Mouse (Mus musculus): ENCODE measurements around the gene Gm45837. TPM values are rescaled to one million over a fixed set of nuclear protein-coding genes. Genes with fewer than 3 reads are reported as not detected.
A peak's percentile ranks its signal among the peaks of the same experiment; 100 is the strongest.

Gm45837 gene
- total RNA-seq, 2 experiments from 2014 or later: not detected

DNA sequence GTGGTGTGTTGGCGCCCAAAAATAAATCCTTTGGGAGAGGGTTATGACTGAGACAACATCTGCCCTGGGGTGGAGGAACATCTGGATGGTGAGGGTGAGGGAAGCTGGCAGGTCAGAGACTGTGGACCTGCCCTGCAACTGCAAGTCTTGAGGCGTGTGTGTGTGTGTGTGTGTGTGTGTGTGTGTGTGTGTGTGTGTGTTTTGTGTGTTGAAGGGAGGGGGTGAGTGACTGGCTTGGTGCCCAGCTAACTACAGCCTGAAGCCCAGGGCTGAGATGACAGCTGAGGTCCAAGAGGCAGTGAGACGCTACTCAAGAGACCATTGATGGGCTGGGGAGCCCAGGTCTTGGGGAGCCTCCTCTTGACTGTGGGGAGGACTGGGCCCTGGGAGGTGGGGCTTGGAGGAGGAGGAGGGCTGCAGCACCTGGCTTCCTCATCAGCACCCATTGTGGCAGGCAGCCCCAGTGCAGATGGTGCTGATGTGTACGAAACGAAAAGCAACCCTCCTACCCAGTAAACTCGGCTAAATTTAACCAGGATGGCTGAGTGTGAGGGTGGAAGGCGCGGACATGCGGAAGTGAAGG lies 71.9 kb downstream of the Gm45837 start:
- intact Hi-C loops (cut with DNase I): no loop called here
- no peak for DNase-seq (ENCODE audit: low spot score)

DNA sequence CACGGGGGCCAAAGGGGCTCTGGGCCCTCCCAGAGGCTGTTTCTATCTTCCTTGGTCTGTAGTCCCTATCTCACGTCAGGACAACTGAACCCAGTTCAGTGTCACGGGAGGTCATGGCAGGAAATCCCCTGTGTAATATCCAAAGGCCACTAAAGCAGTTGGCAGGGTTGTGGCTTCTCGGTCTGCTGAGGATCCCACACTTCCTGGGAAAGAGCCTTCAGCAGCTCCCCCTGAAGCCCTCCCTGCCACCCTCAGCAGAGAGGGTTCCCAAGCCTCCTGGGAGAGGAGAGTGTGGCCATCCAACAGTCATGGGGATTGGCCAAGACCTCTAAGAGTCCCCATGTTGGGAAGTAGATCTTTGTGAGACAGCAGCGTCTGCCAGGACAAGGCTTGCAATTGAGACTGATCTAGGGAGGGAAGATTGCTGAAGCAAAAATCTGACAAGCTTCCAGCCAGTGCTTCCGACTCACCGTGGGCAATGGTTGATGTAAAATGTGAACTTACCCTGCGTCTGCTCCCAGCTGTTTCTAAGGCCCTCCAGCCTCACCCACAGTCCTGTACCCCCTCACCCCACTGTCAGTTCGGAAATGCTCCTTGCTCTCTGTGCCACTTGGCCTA lies 72.9 kb downstream of the Gm45837 start:
- DNase-seq (ENCODE audit: low spot score): no peak
- intact Hi-C loops (cut with DNase I): no loop called here

DNA sequence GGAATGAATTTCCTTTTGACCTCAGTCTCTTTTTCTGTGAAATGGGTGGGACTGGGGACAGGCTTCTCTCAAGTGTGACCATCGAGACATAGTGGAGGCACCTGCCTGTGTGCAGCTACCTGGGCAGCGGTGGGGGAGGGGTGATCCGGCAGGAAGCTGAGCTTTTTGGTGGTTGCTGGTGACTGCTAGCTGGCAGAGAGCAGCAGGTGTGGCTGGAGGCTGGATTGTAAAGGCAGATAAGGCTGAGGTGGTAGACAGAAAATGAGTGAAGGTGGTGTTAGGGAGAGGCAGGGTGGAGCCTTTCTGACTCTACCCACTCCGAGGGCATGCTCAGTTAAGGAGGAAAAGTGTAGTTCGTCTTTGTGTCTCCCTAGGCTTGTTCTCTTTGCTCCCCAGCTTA lies 76.4 kb downstream of the Gm45837 start:
- intact Hi-C loops (cut with DNase I): no loop called here
- no peak for DNase-seq (ENCODE audit: low spot score)

DNA sequence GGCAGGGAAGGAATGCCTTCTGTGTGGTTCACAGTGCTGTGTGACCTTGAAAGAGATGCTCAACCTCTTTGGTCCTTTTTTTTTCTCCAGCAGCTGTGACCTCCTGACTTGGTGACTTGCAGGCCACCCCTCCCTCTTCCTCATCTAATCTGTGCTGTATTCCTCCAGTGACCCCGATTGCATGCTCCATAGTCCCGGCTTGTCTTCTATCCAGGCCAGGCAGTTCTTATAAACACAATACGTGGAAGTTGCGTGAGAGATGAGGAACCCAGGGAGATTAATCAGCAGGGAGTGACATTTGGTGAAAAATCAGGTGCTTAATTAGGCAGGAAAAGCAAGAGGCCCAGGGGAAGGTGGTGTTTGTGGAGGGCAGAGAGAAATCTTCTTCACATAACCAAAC lies 80.3 kb downstream of the Gm45837 start:
- intact Hi-C loops (cut with DNase I): no loop called here
- DNase-seq (ENCODE audit: low spot score): no peak

DNA sequence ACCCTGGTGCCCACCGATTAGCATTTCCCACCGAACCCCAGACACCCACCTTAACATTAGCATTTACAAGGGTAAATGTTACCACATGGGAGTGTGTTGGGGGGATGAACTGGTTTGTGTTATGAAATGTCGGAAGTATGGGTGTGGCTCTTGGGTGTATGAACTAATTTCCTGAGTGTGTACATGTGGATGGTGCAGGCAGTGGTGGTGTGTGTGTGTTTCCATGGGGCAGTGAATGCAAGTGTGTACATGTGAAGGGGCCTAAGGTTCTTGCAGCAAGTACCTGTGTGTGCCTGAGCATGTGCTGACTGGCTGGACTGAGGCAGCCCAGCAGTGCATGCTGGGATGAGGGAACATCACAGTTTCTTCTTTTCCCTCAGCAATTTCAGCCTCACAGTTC lies 87.7 kb downstream of the Gm45837 start:
- intact Hi-C loops (cut with DNase I): no loop called here
- no peak for DNase-seq (ENCODE audit: low spot score)

DNA sequence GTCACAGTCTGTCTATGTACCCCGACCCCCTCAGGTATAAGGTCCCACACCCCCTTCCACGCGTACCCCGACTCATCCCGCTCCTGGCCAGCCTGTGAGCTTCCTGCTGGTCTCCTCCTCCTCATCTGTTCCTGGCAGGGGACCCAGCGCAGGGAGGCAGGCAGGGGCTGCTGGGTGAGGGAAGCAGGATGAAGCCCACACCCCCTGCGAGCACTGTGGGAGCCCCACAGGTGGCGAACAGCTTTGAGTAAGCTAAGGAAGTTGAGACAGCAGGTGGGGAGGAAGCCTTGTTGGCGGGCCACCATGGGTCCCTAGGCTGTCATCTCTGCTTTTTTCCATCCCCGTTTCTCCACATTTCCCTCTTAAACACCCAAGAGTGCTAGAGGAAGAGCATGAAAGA lies 88.6 kb downstream of the Gm45837 start:
- no peak for DNase-seq (ENCODE audit: low spot score)
- intact Hi-C loops (cut with DNase I): no loop called here

DNA sequence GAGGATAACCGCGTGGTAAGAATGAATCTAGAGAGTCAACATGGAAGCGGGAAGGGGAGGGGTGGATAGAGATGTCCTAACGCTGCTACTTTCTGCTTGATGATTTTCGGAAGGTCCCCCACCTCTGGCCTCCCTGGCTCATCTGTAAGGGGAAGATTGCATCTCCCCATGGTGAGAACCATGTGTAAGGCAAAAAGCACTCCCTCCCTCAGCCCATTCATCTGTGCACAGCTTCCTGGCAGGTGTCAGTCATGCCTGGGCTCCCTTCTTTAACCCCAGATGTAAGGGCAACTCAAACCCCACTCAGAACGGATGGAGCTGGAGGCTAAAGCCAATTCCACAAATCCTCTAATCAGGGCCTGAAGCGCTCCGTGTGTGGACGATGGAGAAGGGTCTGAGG lies 89.0 kb downstream of the Gm45837 start:
- no peak for DNase-seq (ENCODE audit: low spot score)
- intact Hi-C loops (cut with DNase I): no loop called here

DNA sequence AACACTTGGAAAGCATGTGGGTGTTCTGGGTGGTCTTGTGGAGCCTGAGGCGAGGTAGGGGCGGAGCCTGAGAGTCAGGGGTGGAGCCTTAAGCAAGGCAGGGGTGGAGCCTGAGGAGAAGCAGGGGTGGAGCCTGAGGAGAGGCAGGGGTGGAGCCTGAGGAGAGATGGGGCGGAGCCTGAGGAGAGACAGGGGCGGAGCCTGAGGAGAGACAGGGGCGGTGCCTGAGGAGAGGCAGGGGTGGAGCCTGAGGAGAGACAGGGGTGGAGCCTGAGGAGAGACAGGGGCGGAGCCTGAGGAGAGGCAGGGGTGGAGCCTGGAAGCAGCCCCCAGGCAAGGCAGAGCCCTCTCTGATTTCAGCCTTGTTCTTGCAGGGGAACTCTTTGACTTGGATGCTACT lies 90.5 kb downstream of the Gm45837 start:
- intact Hi-C loops (cut with DNase I): no loop called here
- DNase-seq (ENCODE audit: low spot score): no peak

DNA sequence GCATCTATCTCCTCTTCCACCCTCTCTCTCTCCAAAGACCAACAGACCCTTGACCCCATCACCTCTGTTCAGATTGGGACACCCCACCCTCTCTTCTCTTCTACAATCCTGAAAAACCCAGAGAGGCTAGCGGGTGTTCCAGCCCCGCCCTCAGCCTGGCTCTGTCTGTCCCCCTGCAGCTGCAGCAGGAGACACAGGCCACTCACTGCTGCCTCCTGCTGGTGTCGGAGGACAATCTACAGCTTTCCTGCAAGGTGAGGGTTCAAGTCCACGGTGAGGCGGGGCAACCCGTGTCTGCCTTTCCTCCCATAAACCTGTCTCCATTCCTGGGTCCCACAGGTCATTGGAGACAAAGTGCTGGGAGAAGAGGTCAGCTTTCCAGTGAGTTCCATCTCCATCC lies 91.0 kb downstream of the Gm45837 start:
- DNase-seq (ENCODE audit: low spot score): no peak

DNA sequence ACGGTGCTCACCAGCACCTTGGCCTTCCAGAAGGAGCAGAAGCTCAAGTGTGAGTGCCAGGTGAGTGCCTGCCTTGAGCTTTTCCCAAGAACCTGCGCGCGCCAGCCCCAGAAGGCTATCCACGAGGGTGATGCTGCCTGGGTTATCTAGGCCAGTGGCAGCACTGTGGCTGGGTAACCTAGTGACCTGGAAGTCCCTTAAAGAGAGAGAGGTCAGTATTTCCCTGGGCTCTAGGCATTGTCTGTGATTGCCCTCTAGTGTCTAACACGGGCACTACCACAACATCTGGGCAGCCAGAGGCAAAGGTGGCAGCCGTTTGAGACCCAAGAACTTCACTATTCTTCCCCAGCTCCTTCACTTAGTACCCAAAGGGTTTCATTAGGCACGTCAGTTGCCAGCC lies 92.7 kb downstream of the Gm45837 start:
- intact Hi-C loops (cut with DNase I): loop anchor here (1.0 to 2.0 kb wide), 2 partner anchors 37 to 53 kb away; no protein-coding TSS in a partner anchor
- peak; percentile 47 for DNase-seq (ENCODE audit: low spot score)

More for the DNA sequence above, 91.0 kb downstream of the Gm45837 start:
- intact Hi-C loops (cut with DNase I): loop anchor here (2.0 kb wide), 1 partner anchor 39 kb away; no protein-coding TSS in a partner anchor

DNA sequence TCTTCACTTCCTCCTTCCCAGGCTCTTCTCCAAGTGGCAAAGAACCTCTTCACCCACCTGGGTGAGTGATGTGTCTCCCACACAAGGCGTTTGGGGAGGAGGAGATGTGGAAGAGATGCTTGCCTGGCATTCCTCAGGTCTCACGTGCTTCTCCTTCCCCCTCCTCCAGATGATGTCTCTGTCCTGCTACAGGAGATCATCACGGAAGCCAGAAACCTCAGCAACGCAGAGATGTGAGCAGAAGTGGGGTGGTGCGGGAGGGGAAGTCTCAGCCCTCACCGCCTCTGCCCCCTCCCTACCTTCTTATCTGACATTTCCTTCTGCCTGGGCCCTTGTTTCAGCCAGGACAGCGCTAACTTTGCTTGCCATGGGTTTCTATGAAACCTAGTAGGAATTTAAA lies 93.1 kb downstream of the Gm45837 start:
- intact Hi-C loops (cut with DNase I): loop anchor here (1.0 to 2.0 kb wide), 2 partner anchors 37 to 54 kb away; no protein-coding TSS in a partner anchor
- no peak for DNase-seq (ENCODE audit: low spot score)

DNA sequence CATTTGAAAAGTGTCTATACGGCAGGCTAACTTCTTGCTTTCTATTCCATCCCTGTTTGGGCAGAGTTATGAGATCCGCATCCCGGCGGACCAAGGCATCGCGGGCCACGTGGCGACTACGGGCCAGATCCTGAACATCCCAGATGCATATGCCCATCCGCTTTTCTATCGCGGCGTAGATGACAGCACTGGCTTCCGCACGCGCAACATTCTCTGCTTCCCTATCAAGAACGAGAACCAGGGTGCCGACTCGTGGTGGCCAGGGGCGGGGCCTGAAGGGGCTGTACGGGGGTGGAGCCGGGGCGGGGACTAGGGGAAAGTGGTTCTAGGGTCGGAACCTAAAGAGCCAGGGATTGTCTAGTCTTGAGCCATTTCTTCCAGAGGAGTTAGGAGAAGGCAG lies 93.8 kb downstream of the Gm45837 start:
- intact Hi-C loops (cut with DNase I): no loop called here
- no peak for DNase-seq (ENCODE audit: low spot score)

DNA sequence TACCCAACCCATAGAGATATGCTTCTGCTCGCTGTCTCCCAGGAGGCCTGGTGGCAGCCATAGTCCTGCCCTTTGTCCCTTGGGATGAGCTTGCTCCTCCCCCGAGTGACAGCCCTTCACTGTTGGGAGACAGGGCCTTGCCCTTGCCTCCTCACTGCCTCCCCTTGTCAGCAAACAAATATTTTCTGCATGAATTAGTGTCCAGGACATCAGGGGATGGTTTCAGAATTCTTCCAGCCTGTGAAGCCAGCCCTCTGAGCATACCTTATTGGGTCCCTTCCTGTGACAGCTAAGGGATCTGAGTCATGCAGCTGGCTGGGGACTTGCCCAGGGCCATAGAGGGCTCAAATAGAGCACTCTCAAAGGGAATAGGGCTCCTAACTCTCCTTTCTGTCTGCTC lies 98.5 kb downstream of the Gm45837 start:
- no peak for DNase-seq (ENCODE audit: low spot score)
- intact Hi-C loops (cut with DNase I): no loop called here

DNA sequence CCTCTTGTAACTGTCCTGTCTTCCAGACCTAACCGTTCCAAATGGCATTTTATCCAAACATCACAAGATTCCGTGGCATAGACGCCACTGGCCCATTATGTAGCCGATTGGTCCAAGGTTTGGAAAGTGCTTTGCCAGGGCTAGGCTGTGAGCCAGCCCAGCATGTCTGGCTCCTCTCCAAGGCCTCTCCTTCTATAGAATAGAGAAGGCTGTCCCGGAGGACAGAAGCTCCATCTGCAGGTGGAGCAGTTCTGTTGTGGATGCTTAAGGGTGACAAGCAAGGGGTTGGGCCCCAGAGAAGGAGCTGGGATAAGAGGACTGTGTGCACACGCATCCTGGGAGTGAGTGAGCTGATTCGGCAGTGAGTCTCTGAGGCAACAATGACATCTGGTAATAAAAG lies 103.0 kb downstream of the Gm45837 start:
- intact Hi-C loops (cut with DNase I): no loop called here
- DNase-seq (ENCODE audit: low spot score): no peak

DNA sequence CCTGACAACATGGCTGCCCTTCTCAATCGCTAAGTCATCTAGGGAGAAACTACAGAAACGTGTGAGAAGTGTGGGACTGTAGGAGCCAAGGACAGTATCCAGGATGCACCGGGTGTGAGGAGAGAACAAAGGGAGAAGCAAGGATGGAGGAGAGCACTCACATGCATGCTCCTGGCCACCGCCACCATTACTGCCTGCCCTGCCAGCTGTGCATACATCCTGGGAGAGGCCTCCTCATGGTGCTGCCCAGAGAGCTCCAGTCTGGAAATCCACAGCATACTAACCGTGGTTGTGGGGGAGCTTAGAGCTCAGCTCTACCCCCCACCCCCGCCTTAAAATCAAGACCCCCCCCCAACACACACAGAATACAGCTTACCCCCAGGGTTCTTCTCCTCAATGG lies 104.1 kb downstream of the Gm45837 start:
- no peak for DNase-seq (ENCODE audit: low spot score)
- intact Hi-C loops (cut with DNase I): no loop called here

DNA sequence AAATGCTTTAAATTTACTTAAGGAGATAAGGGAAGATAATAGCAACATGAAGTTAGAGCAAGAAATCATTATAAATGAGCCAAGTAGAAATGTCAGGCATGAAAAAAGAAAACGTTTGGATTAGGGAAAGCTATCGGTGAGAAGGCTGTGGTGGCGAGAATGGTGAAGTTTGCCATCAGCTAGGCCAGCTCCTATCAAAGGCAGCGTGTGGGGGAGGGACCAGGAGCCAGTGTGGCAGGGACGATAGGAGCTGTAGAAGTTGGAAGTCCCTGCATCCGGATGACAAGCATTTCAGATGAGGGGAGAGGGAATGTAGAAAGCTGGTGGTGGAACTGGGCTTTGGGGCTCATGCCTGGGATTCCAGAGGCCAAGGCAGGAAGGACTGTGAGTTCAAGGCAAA lies 104.6 kb downstream of the Gm45837 start:
- intact Hi-C loops (cut with DNase I): no loop called here
- DNase-seq (ENCODE audit: low spot score): no peak

DNA sequence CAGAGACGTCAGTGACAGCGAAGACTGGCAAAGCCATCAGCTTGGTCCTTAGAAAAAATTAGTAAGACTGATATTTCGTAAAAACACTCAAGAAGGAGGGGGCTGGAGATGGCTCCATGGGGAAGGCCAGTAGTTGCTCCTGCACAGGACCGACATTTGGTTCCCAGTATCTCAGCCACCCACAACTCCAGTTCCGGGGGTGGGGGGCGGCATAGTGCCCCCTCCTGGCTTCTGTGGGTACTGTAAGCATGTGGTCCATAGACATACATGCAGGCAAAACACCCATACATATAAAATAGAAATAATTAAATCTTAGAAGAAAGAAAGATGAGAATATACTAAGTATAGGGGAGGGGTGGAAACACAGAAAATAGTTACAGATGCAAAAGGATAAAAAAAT lies 105.8 kb downstream of the Gm45837 start:
- intact Hi-C loops (cut with DNase I): no loop called here
- no peak for DNase-seq (ENCODE audit: low spot score)

DNA sequence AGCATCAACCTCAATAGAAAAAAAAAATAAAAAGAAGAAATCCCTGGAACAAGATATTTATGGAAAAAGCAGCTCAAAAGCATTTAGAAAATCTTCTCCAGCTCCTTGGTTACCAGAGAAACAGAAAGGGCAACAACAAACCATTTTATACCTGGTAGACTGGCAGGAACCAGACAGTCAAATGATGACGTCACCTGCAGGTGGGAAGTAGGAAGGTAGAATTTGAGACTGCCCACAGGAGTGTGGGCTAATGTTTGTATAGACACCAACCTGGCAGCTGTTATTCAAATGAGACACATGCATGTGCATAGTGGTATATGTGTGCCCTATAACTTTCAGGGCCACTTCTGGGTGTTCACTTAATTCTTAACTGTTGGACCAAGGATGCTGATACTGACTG lies 111.0 kb downstream of the Gm45837 start:
- intact Hi-C loops (cut with DNase I): no loop called here
- no peak for DNase-seq (ENCODE audit: low spot score)

DNA sequence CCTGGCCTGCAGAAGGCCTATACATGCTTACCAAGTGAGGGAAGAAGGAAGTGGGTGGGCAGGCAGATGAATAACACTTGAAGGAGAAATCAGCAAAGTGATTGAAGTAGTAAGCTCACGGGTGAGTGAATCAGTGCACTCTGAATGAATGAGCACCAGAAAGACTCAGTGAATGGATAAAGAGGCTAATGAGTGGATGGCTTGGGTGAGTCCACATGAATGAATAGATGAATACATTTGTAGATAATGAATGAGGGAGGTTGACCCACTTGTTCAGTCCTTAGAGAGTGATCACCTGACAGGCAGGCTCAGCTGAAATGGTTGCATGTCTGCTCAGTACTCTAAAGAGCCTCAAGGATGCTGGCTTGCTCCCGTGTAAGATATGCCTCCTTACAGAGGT lies 112.5 kb downstream of the Gm45837 start:
- intact Hi-C loops (cut with DNase I): no loop called here
- DNase-seq (ENCODE audit: low spot score): no peak

DNA sequence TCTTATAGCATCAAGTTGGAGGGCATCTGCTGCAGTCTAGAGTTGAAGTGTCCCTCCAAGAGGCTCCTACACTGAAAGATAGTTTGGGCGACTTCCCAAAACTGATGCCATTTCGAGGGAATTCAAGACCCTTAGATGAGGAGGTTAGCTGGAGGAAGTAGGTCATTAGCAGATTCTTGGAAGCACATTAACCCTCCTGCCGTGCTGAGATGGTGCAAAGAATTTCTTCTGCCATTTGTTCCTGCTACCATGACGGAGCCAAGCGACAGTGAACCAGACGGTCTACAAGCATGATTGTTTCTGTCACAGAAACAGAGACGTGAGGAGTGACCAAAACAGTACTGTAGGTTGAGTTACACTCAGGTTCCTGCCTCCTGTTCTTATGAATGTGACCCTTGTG lies 115.8 kb downstream of the Gm45837 start:
- intact Hi-C loops (cut with DNase I): no loop called here
- DNase-seq (ENCODE audit: low spot score): no peak

DNA sequence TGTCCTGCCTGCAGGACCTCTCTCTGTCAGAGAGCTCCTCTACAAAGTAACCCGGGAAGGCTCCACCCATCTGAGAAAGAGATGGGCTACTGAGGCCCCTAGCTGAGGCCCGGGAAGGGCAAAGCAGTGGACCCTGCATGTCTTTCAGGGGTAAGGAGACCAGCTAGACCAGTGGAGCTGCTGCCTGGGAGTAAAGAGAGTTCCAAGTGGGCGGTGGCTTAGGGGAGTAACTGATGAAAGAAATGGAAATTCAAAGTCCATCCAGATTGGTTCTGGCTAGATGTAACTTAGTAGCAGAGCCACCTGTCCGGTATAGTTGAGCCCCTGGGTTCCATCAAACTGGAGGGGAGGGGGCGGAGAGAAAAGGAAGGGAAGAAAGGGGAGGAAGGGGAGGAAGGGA lies 123.7 kb downstream of the Gm45837 start:
- DNase-seq (ENCODE audit: low spot score): no peak
- intact Hi-C loops (cut with DNase I): no loop called here

DNA sequence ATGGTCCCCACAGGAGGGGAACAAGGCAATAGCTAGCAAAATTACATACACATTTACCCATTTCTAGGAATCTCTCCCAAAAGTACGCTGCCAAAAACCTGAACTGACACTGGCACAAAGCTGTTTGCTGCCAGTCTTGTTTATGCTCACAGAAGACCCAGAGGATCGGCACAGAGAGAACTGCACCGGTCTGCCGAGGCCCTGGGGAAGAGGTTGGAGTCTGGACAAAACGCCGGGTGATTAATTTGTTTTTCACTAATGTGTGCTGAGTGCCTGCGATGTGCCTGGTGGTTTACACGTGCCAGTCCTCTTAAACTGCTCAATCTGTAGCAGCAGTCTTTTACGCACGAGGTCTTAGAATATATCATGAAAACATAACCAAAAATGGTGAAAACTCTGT lies 124.4 kb downstream of the Gm45837 start:
- intact Hi-C loops (cut with DNase I): no loop called here

More for the DNA sequence above, 124.4 kb downstream of the Gm45837 start:
- no peak for DNase-seq (ENCODE audit: low spot score)

All from heart, postnatal 25 days (tissue).